Mouse (Mus musculus): Measurements from ENCODE around the gene Col23a1.
"Not testable (repeated sequence)": the region's sequence is repeated elsewhere in the genome, so short reads cannot be mapped to it uniquely, and the experiment has no call there.

The Col23a1 gene

DNA sequence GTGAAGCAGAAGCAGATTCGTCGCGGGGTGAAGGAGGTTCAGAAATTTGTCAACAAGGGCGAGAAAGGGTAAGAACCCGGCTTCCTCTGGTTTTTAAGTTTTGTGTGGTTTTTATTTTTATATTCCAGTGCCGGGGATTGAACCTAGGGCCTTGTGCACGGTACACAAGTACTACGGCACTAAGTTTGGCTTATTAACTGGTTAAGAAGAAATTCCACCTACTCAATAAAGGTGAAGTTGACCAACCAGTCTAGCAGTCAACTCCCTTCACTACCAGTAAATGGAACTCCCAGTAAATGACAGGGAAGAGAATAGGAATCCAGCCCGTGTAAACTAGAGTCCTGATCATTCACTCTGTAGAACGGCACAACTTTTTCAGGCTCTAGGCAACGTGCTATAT, 330.4 kb downstream of the Col23a1 start:
- DNase-seq (ENCODE audit: low spot score), result no peak

- DNase-seq (ENCODE audit: low spot score), result no peak
These were observed 332.1 kb downstream of the Col23a1 start for GRCm38 (mm10) chr11:51621776-51622175.

DNA sequence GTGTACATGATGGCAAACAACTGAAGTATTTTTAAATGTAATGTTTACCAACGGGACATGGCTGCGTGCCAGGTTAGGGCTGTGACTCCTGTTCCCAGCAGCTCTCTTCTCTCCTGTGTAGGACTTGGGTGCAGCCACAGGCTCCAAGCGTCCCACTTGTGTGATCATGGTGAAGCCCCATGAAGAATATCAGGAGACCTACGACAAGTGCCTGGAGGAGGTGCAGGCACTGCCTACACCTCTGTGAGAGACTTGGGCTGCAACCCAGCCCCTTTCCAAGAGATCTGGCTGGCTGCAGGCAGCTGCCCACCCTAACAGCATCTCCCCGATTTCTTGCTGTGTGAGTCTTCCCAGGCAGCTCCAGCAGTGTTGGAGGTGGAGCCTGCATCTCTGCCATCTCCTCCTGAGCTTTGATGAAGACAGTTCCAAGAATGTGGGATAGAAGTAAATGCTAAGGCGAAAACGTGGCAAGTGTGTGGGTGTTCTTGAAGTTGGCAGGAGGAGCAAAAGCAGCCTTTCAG, 333.3 kb downstream of the Col23a1 start:
- DNase-seq (ENCODE audit: low spot score), result peak; percentile 68

DNA sequence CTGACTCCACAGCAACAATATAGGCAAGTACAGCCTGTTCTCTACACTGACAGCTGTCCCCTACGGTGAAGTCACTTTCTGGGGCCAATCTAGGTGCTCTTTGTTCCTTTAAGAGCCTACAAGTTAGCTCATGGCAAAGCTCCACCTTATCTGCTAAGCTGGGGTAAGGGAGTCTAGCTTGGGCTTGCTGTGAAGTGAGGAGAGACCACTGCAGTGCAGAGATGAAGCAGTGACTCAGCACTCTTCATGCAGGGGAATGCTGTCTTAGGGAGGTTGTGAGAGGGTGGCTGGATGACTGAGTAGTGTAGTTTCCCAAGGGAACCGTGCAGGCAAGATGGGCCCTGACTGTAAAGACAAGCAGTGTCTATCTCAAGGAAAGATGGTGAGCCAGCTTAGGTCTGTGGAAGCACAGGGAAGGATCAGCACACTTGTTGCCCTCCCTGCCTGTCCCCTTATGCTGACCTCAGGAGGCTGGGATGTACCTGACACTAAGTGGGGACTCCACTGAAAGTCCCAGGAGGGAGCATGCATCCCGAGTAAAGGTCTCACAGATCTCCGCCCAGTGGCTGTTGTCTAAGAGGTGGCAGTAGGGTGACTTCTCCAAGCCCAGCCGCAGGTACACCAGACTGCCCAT, 335.6 kb downstream of the Col23a1 start:
- no peak for DNase-seq (ENCODE audit: low spot score)

DNA sequence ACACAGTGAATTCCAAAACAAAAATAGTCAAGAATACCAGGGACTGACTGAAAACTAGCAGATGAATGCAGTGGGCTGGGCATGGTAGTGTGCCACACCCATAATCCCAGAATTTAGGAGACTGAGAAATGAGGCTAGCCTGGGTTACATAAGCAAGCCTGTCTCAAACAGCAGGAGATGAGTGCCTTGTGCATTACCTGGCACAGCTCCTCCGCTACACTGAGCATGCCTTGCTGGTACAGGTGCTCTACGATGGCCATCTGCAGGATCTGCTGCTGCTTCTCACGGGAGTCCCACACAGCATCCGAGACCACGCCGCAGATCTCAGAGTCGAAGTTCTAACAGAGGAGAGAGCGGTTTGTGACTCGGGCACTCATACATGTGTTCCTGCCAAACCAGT, 337.7 kb downstream of the Col23a1 start:
- DNase-seq (ENCODE audit: low spot score), result peak; percentile 56

DNA sequence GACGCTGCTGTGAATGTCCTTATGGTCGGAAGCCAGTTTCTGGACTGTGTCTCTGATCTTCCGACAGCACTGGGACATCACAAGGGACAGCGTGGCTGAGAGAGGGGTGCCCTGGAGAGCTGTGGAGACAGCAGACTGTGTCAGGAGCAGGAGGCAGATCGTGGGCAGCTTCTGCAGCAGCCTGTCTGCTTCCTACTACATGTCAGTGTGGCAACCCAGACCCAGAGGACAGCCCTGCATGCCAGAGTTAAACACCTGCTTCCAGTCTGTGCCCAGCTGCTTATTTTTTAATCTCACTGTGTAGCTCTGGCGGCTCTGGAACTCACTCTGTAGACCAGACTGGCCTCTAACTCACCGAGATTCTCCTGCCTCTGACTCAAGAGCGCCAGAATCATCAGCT, 338.2 kb downstream of the Col23a1 start:
- peak; percentile 57 for DNase-seq (ENCODE audit: low spot score)

GRCm38 (mm10) chr11:51629651-51630314, 340.1 kb downstream of the Col23a1 start:
- peak; percentile 61 for DNase-seq (ENCODE audit: low spot score)

GRCm38 (mm10) chr11:51632130-51632753, 342.5 kb downstream of the Col23a1 start:
- no peak for DNase-seq (ENCODE audit: low spot score)

GRCm38 (mm10) chr11:51633200-51633599, 343.5 kb downstream of the Col23a1 start:
- not testable (repeated sequence) for DNase-seq (ENCODE audit: low spot score)
